Mouse (Mus musculus) lung, embryonic 14.5 days (tissue): ENCODE measurements around the gene Sox5. TPM values are rescaled to one million over a fixed set of nuclear protein-coding genes. Genes with fewer than 3 reads are reported as not detected.

Source experiments
- ATAC-seq: fragments of 200-750 bp; cut with Nextera tagmentation; 2 replicates; pipeline ENCODE4 v1.8.0; 2017; ENCODE audit warnings: mild to moderate bottlenecking, moderate TSS enrichment, moderate library complexity; ENCODE audit not compliant: insufficient read depth
- DNase-seq: peaks from one replicate; pipeline ENCODE4 v3.0.0-alpha.2; 2015
- H3K27ac ChIP-seq: fragments of 300-500 bp; sonication (generic); 2 replicates; pipeline ENCODE4 v1.5.1; 2014; ENCODE audit warnings: low read depth, mild to moderate bottlenecking, moderate library complexity
- H3K27me3 ChIP-seq: fragments of 300-500 bp; sonication (generic); 2 replicates; pipeline ENCODE4 v1.6.1; 2014; ENCODE audit warnings: low read length, control low read depth; ENCODE audit not compliant: insufficient read depth
- H3K36me3 ChIP-seq: fragments of 300-500 bp; sonication (generic); 2 replicates; pipeline ENCODE4 v1.6.1; 2014; ENCODE audit warnings: control low read depth; ENCODE audit not compliant: insufficient read depth
- H3K4me1 ChIP-seq: fragments of 300-500 bp; sonication (generic); 2 replicates; pipeline ENCODE4 v1.6.1; 2014; ENCODE audit warnings: antibody characterized with exemption, control low read depth; ENCODE audit not compliant: insufficient read depth
- H3K4me2 ChIP-seq: fragments of 300-500 bp; sonication (generic); 2 replicates; pipeline ENCODE4 v1.6.1; 2014; ENCODE audit warnings: mild to moderate bottlenecking
- H3K4me3 ChIP-seq: fragments of 300-500 bp; sonication (generic); 2 replicates; pipeline ENCODE4 v1.5.1; 2014; ENCODE audit warnings: low read depth, low read length
- H3K9ac ChIP-seq: fragments of 300-500 bp; sonication (generic); 2 replicates; pipeline ENCODE4 v1.6.1; 2014
- H3K9me3 ChIP-seq: fragments of 300-500 bp; sonication (generic); 2 replicates; pipeline ENCODE4 v1.6.1; 2016; ENCODE audit warnings: low read depth, low read length, control low read depth
- CTCF ChIP-seq: IDR thresholded peaks from 2 replicates; pipeline ENCODE4 v1.5.1; 2016; ENCODE audit warnings: antibody characterized with exemption, low read depth
- WGBS: fragments of 180-500 bp; shearing (Covaris S2); extraction: QIAGEN DNeasy Blood & Tissue Kit; methylation state at CpG from one replicate; pipeline ENCODE4 v1.1.7; 2014; 5-methylcytosine and 5-hydroxymethylcytosine counted together
- polyA plus RNA-seq: library from polyadenylated mRNA; unstranded; fragments of >200 nt; fragmentation: Nextera tagmentation; extraction: Ambion mirVana; gene quantifications from 2 replicates; pipeline ENCODE4 v1.2.1, GENCODE M21; 2014

Gene Sox5
- polyA plus RNA-seq, 1 experiment from 2014 or later = 21.3 TPM

GRCm38 (mm10) chr6:144252191-144252718 is 529.5 kb downstream of the Sox5 start:
- H3K36me3 ChIP-seq = no peaks in the 10 kb centered on the region
- no peak for TF ChIP-seq CTCF
- no peak overlapping the region for H3K27ac ChIP-seq
- 74% methylated on average over 7 of the region's 7 CpGs for WGBS
- H3K9ac ChIP-seq = no peak overlapping the region
- no peak overlapping the region for H3K4me2 ChIP-seq
- no peaks in the 10 kb centered on the region for H3K4me1 ChIP-seq
- ATAC-seq (no peak), DNase-seq (no peak)
- H3K4me3 ChIP-seq = no peak overlapping the region
- H3K27me3 ChIP-seq = no peaks in the 10 kb centered on the region
- no peaks in the 10 kb centered on the region for H3K9me3 ChIP-seq

DNA sequence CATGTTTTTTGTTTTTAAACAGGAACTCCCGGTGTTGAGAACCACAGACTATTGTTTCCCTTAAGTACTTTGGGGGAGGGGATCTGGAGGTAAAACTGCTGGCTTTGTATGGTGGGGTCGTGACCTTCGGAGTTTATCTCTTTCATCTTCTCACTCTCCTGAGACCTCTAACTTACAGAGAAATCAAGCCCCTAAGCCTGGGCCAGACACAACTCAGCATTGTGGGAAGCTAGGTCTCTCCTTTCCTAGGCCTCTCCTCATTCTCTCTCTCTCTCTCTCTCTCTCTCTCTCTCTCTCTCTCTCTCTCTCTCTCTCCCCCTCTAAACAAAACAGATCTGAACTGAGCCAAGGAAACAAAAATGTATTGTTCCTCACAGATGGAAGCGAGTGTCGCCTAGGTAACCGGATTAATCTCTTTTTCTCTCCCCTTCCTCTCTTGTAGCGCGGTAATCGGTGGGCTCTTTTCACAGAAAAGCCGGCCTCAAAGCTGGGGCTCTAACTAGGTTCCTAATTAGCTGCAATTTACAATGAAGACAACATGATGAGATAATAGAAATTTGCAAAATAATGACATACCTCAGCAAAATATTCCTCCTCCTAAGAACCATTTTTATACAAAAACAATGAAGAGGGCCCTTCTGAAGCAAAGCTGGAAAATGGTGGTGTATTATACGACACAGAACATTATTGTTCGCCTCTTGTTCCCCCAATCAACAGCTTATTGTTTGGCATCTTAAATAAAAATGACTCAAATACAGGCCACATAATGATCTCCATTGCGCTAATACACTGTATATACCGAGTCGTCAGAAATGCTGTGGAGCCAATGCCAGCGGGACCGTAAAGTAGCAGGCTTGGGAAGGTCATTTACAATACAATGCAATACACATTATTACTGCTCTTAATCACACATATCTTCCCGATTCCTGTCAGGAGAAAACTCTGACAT is 530.3 kb downstream of the Sox5 start:
- no peak overlapping the region for H3K4me3 ChIP-seq
- no peaks in the 10 kb centered on the region for H3K36me3 ChIP-seq
- DNase-seq (no peak), ATAC-seq (no peak)
- no peak overlapping the region for H3K9ac ChIP-seq
- H3K27me3 ChIP-seq = no peaks in the 10 kb centered on the region
- 64% methylated on average over 18 of the region's 18 CpGs for WGBS
- H3K9me3 ChIP-seq = no peaks in the 10 kb centered on the region
- no peaks in the 10 kb centered on the region for H3K4me1 ChIP-seq
- TF ChIP-seq CTCF = no peak
- no peak overlapping the region for H3K27ac ChIP-seq
- no peak overlapping the region for H3K4me2 ChIP-seq

- H3K27ac ChIP-seq = no peak overlapping the region
- H3K9me3 ChIP-seq = no peaks in the 10 kb centered on the region
- TF ChIP-seq CTCF = no peak
- H3K9ac ChIP-seq = no peak overlapping the region
- DNase-seq (no peak), ATAC-seq (no peak)
- 51% methylated on average over 6 of the region's 6 CpGs for WGBS
- H3K27me3 ChIP-seq = no peaks in the 10 kb centered on the region
- no peak overlapping the region for H3K4me2 ChIP-seq
- no peaks in the 10 kb centered on the region for H3K4me1 ChIP-seq
- H3K4me3 ChIP-seq = no peak overlapping the region
- no peaks in the 10 kb centered on the region for H3K36me3 ChIP-seq
These were observed 531.1 kb downstream of the Sox5 start for GRCm38 (mm10) chr6:144250625-144251181.

GRCm38 (mm10) chr6:144236581-144236980 is 545.2 kb downstream of the Sox5 start:
- no peak for ATAC-seq
- Histone ChIP-seq H3K4me2 (no peak overlapping the region), H3K9ac (no peak overlapping the region), H3K9me3 (no peaks in the 10 kb centered on the region), H3K4me3 (no peak overlapping the region), H3K36me3 (no peaks in the 10 kb centered on the region), H3K27ac (no peak overlapping the region), H3K27me3 (no peaks in the 10 kb centered on the region), H3K4me1 (no peaks in the 10 kb centered on the region)
- TF ChIP-seq CTCF = no peak
- no peak for DNase-seq
- 83% methylated on average over 11 of the region's 11 CpGs for WGBS

GRCm38 (mm10) chr6:144203970-144204369 is 577.8 kb downstream of the Sox5 start:
- Histone ChIP-seq H3K4me1 (0 out of 2 replicates have a peak, but pooled peaks cover 6% of the 10 kb centered on the region), H3K4me2 (no peak overlapping the region), H3K9ac (no peak overlapping the region), H3K27ac (no peak overlapping the region), H3K36me3 (no peaks in the 10 kb centered on the region), H3K9me3 (no peaks in the 10 kb centered on the region), H3K27me3 (no peaks in the 10 kb centered on the region), H3K4me3 (no peak overlapping the region)
- ATAC-seq = no peak
- WGBS = 51% methylated on average over 8 of the region's 8 CpGs
- peak; percentile 10 for DNase-seq
- TF ChIP-seq CTCF = no peak; the same call in 1 of the 2 replicates

DNA sequence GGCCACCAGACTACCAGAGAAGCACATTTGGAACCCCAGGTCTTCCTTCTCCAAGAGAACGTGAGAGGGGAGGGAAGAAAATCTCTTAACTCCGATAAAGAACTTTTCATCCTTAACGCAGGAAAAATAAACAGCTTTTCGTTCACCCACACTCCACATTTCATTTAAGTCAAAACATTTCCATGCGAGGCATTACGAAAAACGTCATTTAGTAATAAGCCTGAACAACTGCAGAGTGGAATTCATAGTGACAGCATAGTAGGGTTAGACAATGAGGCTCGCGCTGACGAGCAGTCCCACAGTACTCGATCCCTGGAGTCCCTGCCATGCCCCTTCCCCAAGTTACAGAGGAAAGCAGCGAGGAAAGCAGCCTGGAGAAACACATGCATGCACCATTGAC is 578.8 kb downstream of the Sox5 start:
- ATAC-seq (no peak), DNase-seq (peak; percentile 30)
- TF ChIP-seq CTCF = no peak
- H3K4me2 ChIP-seq = peak overlapping the region; percentile 55
- H3K4me1 ChIP-seq = 0 out of 2 replicates have a peak, but pooled peaks cover 6% of the 10 kb centered on the region
- 15% methylated on average over 12 of the region's 12 CpGs for WGBS
- H3K9ac ChIP-seq = no peak overlapping the region
- H3K27ac ChIP-seq = no peak overlapping the region
- no peaks in the 10 kb centered on the region for H3K27me3 ChIP-seq
- H3K36me3 ChIP-seq = no peaks in the 10 kb centered on the region
- peak overlapping the region; percentile 13; the same call in 1 of the 2 replicates for H3K4me3 ChIP-seq
- no peaks in the 10 kb centered on the region for H3K9me3 ChIP-seq

GRCm38 (mm10) chr6:144201402-144202040 is 580.3 kb downstream of the Sox5 start:
- no peak for TF ChIP-seq CTCF
- Histone ChIP-seq H3K4me3 (no peak overlapping the region), H3K4me1 (0 out of 2 replicates have a peak, but pooled peaks cover 6% of the 10 kb centered on the region), H3K36me3 (no peaks in the 10 kb centered on the region), H3K27ac (no peak overlapping the region), H3K9me3 (no peaks in the 10 kb centered on the region), H3K4me2 (no peak overlapping the region), H3K27me3 (no peaks in the 10 kb centered on the region), H3K9ac (no peak overlapping the region)
- WGBS = 84% methylated on average over 5 of the region's 5 CpGs
- DNase-seq = no peak
- no peak for ATAC-seq
